Mouse (Mus musculus) erythroblast, adult 5-6 weeks (primary cell): Measurements from ENCODE around the gene Epx. TPM values are rescaled to one million over a fixed set of nuclear protein-coding genes. Genes with fewer than 3 reads are reported as not detected.

Experiments
- ATAC-seq: replicated peaks from 2 replicates; pipeline ENCODE4 v1.8.0; 2016; ENCODE audit warnings: moderate number of reproducible peaks, mild to moderate bottlenecking, moderate TSS enrichment, inconsistent platforms; ENCODE audit not compliant: poor library complexity, low FRiP score, severe bottlenecking
- total RNA-seq, 2 experiments: library from RNA; stranded (forward) in 1 of 2; stranded (reverse) in 1 of 2; fragments of 150-400 nt in 1 of 2; fragments of 200-764, 138-1000 nt in 1 of 2; gene quantifications; 2 replicates each; pipeline versions ENCODE4 v1.2.3 to v1.2.4; 2015 to 2017; ENCODE audit warnings: low replicate concordance in 2 of 2

The Epx gene
- total RNA-seq, 2 experiments from 2014 or later, result 34.0 to 53.2 TPM

GRCm38 (mm10) chr11:87846968-87847600, 28.3 kb downstream of the Epx start:
- ATAC-seq, result no peak

- no peak for ATAC-seq
Measured at GRCm38 (mm10) chr11:87841436-87841835, 33.9 kb downstream of the Epx start.

GRCm38 (mm10) chr11:87840676-87841075, 34.7 kb downstream of the Epx start:
- no peak for ATAC-seq

- ATAC-seq, result no peak
Measured at GRCm38 (mm10) chr11:87828239-87828900, 47.0 kb downstream of the Epx start, which contains the start of gene Lpo. Gene Lpo (minus strand): TSS chr11:87828289.

GRCm38 (mm10) chr11:87821502-87821901, 53.8 kb downstream of the Epx start:
- ATAC-seq, result no peak

GRCm38 (mm10) chr11:87817443-87817773, 57.9 kb downstream of the Epx start:
- ATAC-seq, result no peak

GRCm38 (mm10) chr11:87816707-87817442, 58.5 kb downstream of the Epx start:
- peak; percentile 45; the same call in 1 of the 2 replicates for ATAC-seq

- no peak for ATAC-seq
Measured at GRCm38 (mm10) chr11:87814831-87815230, 60.5 kb downstream of the Epx start.

Other genes with a start within 250 kb of the Epx start
- not detected in 2 replicates for gene Rnf43, start 212.8 kb downstream of the Epx start, total RNA-seq (2015; ENCODE audit: low replicate concordance)
- 0.98 and 1.0 TPM in 2 replicates for gene Rnf43, start 212.8 kb downstream of the Epx start, total RNA-seq (2017; ENCODE audit: low replicate concordance)
- gene Supt4a, start 138.0 kb downstream of the Epx start, total RNA-seq (2015; ENCODE audit: low replicate concordance), result 133 and 166 TPM in 2 replicates
- 103 and 121 TPM in 2 replicates for gene Supt4a, start 138.0 kb downstream of the Epx start, total RNA-seq (2017; ENCODE audit: low replicate concordance)
- gene Tspoap1, start 115.0 kb downstream of the Epx start, total RNA-seq (2015; ENCODE audit: low replicate concordance), result 4.2 and 5.4 TPM in 2 replicates
- gene Tspoap1, start 115.0 kb downstream of the Epx start, total RNA-seq (2017; ENCODE audit: low replicate concordance), result 5.4 and 16.6 TPM in 2 replicates
- gene Mpo, start 82.0 kb downstream of the Epx start, total RNA-seq (2015; ENCODE audit: low replicate concordance), result 1,764 and 1,778 TPM in 2 replicates
- gene Mpo, start 82.0 kb downstream of the Epx start, total RNA-seq (2017; ENCODE audit: low replicate concordance), result 605 and 1,001 TPM in 2 replicates
- not detected in 2 replicates for gene Lpo, start 47.2 kb downstream of the Epx start, total RNA-seq (2015; ENCODE audit: low replicate concordance)
- not detected in 2 replicates for gene Lpo, start 47.2 kb downstream of the Epx start, total RNA-seq (2017; ENCODE audit: low replicate concordance)
- gene Mks1, start 22.3 kb downstream of the Epx start, total RNA-seq (2015; ENCODE audit: low replicate concordance), result 0.38 TPM in 1 of 2 replicates, not detected in the other
- 0.28 TPM in 1 of 2 replicates, not detected in the other for gene Mks1, start 22.3 kb downstream of the Epx start, total RNA-seq (2017; ENCODE audit: low replicate concordance)
- gene Olfr462, start 16.7 kb upstream of the Epx start, total RNA-seq (2015; ENCODE audit: low replicate concordance), result not detected in 2 replicates
- gene Olfr462, start 16.7 kb upstream of the Epx start, total RNA-seq (2017; ENCODE audit: low replicate concordance), result not detected in 2 replicates
- gene Olfr463, start 21.9 kb upstream of the Epx start, total RNA-seq (2015; ENCODE audit: low replicate concordance), result not detected in 2 replicates
- not detected in 2 replicates for gene Olfr463, start 21.9 kb upstream of the Epx start, total RNA-seq (2017; ENCODE audit: low replicate concordance)
- not detected in 2 replicates for gene Olfr464, start 45.4 kb upstream of the Epx start, total RNA-seq (2015; ENCODE audit: low replicate concordance)
- not detected in 2 replicates for gene Olfr464, start 45.4 kb upstream of the Epx start, total RNA-seq (2017; ENCODE audit: low replicate concordance)
- gene Dynll2, start 112.0 kb upstream of the Epx start, total RNA-seq (2015; ENCODE audit: low replicate concordance), result 2.1 and 2.5 TPM in 2 replicates
- 3.2 and 7.8 TPM in 2 replicates for gene Dynll2, start 112.0 kb upstream of the Epx start, total RNA-seq (2017; ENCODE audit: low replicate concordance)
- 216 and 317 TPM in 2 replicates for gene Srsf1, start 171.8 kb upstream of the Epx start, total RNA-seq (2015; ENCODE audit: low replicate concordance)
- gene Srsf1, start 171.8 kb upstream of the Epx start, total RNA-seq (2017; ENCODE audit: low replicate concordance), result 505 and 650 TPM in 2 replicates
- 15.8 and 23.4 TPM in 2 replicates for gene Vezf1, start 192.7 kb upstream of the Epx start, total RNA-seq (2015; ENCODE audit: low replicate concordance)
- gene Vezf1, start 192.7 kb upstream of the Epx start, total RNA-seq (2017; ENCODE audit: low replicate concordance), result 7.9 and 11.7 TPM in 2 replicates
- gene Cuedc1, start 222.5 kb upstream of the Epx start, total RNA-seq (2015; ENCODE audit: low replicate concordance), result 2.7 TPM in 1 of 2 replicates, not detected in the other
- gene Cuedc1, start 222.5 kb upstream of the Epx start, total RNA-seq (2017; ENCODE audit: low replicate concordance), result 0.98 TPM in 1 of 2 replicates, not detected in the other